Mouse (Mus musculus): Measurements from ENCODE around the gene Synj2.

DNA sequence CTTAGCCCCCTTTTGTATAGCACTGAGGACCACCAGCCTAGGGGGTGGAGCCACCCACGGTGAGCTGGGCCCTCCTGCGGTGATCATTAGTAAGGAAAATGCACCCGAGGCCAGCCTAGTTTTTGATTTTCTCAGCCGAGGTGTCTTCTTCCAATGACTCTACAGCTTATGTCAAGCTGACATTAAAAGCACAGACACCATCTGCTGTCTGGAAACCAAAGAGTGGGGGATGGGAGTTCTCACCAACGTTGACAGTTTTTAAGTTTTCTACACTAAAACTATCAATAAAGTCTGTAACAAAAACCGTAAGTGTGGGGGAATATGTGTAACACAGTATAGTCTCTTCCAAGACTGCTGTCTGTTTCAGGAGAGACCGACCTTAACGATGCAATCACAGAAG, 16.8 kb upstream of the Synj2 start:
- TF ChIP-seq CTCF (IDR thresholded peaks at IDR 0.05; ENCODE audit: low read depth), result no peak
- no peak for TF ChIP-seq EP300 (IDR thresholded peaks at IDR 0.05; ENCODE audit: low read depth)
